Mouse (Mus musculus): ENCODE measurements at regions not wholly inside any gene's neighbourhood (a gene's known extent, or its start where the extent isn't known, plus 50 kb on each side); places are given as distances from the start of the nearest gene placed in this dataset.

- no peak for DNase-seq (ENCODE audit: low spot score)
Measured at GRCm38 (mm10) chr12:16477572-16477971, 133.2 kb downstream of the Lpin1 start.

DNA sequence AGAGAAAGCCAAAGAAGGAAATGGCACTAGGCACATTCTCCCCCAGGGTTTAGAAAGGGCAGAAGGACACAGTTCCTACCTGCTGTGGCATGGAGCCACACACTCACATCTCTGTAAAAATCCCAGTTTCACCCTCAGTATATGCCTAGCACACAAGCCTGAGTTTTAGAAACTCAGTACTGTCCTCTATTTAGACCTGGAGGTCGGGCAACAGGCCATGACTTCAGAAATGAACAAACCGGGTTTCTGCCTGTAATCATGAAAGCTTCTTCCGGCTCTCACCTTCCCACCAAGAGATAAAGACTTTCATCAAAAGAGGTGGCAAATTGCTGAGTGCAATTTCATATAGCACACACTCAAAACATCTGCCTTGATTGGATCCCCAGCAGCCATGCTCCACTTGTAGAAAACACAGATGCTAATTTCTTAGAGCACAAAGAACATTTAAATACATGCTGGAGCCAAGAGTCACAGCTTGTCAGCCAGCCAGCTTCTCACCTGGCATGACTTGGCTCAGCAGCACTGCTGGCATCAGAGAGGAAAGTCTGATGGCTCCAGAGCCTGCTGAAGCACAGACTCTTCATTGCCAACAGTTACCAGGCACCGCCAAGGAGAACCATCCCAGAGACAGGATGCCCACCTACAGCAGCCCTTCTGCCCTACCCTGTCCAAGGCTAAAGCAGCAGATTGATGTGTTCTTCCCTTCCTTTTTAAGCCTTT, 136.2 kb downstream of the Lpin1 start:
- no peak for DNase-seq (ENCODE audit: low spot score)

DNA sequence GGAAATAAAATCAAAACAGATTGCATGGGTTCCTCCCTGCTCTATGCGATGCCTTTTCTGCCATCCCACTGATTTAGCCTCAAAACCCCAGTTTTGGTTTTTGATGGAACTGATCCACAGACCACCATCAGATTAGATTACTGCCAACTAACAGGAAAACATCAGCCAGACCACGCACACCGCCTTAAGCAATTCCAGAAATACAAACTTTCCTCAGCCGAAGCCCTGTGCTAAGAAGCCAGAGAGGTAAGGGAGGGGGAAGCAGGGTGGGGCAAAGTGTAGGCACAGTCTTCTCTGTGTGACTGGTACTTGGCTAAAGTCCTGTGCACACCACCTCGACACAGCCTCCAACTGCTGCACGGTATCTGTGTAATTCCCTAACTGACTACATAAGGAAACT, 153.3 kb downstream of the Lpin1 start:
- DNase-seq (ENCODE audit: low spot score) = no peak

- peak; percentile 27 for DNase-seq (ENCODE audit: low spot score)
Measured at GRCm38 (mm10) chr12:16450771-16451435, 159.9 kb downstream of the Lpin1 start.

DNA sequence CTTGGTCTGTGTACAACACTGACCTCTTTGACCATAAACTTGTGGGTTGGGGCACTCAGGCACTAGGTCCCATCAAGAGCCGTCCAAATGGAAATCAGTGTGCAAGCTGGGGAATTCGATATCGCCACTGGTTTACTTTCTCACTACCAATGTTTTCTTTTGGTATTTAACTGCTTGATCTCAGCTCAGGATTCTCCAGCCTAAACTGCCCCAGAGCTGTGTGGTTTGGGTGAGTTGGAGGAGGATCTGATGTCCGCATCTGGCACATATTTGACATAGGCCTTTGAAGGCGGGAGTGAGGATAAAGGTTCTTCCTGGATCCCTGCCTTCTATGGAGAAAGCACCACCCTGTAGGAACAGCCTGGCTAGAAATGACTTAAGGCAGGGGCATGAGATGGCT, 172.0 kb downstream of the Lpin1 start:
- no peak for DNase-seq (ENCODE audit: low spot score)

DNA sequence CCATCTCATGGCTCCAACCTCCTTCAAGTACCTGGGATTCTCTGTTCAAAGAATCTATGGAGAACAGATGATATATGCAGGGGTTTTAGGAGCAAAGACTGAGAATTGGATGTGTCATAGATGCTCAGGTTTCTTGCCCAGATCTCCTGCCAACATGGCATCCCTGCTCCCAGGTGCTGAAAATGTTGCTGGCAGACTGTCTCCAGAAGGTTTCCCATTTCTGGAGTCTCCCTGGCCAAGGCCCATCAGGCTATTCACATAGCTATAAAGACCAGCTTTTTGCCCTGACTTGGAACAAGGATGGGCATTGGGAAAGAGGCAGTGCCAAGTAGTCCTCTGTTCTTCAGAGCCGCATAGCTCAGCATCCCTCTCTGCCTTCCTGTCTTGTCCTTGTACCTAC, 173.8 kb downstream of the Lpin1 start:
- no peak for DNase-seq (ENCODE audit: low spot score)

DNA sequence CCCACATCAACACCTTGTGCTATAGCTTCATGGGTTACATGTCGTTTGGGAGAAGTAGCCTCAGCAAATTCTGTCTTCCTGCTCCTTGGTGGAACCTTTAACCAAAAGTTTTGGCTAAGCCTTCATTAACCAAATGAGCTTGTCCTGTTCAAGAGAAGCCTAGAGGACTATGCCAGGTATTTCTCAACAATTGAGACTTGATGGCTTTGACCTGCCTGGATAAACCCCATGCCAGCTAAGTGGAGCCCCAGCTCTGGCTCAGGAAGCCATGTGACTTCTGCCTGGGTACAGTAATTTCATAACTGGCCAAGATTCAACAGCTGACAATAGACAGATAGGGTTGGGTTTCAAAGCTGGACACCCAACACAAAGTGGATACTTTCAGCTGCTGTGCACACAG, 174.5 kb downstream of the Lpin1 start:
- DNase-seq (ENCODE audit: low spot score) = no peak

- no peak for DNase-seq (ENCODE audit: low spot score)
Measured at GRCm38 (mm10) chr12:16434739-16435138, 176.0 kb downstream of the Lpin1 start.

DNA sequence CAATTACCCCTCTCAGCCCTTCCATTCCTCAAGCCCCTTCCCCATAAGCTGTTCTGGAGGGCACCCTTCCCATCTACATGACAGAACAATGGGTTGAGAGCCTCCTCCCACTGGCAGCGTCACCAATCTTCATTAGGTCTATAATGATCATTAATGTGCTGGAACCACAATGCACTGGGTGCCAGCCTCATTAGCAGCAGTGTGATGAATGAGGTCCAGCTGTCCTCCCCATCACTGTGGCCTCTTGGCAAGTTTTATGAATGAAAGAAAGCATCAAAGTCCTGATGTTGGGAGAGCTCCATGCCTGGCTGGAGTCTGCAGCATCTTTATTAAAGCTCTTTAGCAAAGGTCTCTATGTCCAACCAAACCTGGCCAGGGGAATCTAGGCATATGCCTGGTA, 176.5 kb downstream of the Lpin1 start:
- DNase-seq (ENCODE audit: low spot score) = peak; percentile 62

- no peak for DNase-seq (ENCODE audit: low spot score)
Measured at GRCm38 (mm10) chr12:16425980-16426379, 184.8 kb downstream of the Lpin1 start.

DNA sequence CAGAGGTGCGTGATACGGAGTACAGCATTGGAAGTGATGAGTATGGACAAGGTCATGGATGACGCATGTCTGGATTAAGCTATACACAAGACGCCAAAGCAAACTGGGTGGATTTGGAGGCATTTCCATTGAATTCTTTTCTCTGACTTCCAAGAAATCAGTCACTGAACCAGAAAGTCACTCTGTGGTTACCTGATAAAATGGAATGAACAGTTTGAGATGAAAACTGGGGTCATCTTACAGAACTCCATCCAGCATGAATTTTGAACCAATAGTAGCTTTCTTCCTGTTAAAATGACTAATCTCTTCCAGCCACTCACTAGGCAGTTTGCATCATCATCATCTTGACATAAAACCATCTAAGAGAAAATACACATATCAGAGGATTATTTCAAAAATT, 186.2 kb downstream of the Lpin1 start:
- DNase-seq (ENCODE audit: low spot score) = no peak

GRCm38 (mm10) chr12:16395720-16396119, 215.0 kb downstream of the Lpin1 start:
- DNase-seq (ENCODE audit: low spot score) = no peak

DNA sequence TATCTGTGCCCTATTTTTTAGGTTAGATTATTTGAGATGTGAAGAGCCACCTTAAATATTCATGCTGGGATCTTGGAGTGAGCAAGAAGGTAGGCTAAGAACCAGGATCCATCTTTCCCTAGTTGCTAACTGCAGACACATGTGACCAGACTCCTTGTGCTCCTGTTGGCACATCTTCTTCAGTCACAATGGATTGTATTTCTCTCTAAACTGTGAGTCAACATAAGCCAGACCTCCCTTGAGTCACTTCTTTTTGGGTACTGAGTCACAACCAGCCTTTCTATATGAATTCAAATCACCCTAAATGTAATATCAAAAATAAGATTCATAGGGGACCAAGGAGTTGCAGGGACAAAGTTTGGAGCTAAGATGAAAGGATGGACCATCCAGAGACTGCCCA, 217.9 kb downstream of the Lpin1 start:
- DNase-seq (ENCODE audit: low spot score) = no peak

GRCm38 (mm10) chr12:16391630-16392269, 219.0 kb downstream of the Lpin1 start:
- no peak for DNase-seq (ENCODE audit: low spot score)

DNA sequence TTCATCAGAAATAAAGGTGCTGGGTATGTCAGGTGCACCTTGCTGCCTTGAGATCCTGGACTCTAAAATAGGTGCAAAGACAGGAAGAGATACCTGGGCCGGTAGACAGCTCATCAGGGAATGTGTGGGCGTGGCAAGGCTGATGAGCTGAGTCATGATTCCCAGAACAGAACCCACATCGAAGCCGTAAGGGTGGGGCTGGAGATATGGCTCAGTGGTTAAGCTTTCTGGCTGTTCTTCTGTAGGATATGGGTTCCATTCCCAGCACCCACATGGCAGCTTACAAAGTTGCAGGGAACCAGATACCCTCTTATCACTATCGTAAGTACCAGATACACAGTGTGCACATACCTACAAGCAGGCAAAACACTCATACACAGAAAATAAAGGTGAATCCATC, 219.6 kb downstream of the Lpin1 start:
- no peak for DNase-seq (ENCODE audit: low spot score)

DNA sequence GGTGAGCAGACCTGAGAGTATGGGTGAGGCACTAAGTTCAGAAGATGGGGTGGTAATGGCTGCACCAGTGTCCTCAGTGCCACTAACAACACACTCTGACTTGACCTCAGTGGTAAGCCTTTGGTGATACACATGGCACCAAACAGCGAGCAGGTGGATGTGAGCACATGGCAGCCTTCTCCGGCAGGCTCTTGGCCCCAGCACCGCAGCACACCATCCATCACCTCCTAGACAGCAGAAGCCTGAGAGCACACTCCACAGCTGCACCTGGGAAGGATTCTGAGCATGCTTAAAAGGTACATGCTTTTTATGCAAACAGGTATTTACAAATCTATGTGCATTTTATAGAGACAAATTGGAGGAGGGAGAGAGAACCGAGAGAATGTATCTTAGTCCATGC, 223.7 kb downstream of the Lpin1 start:
- DNase-seq (ENCODE audit: low spot score) = no peak

DNA sequence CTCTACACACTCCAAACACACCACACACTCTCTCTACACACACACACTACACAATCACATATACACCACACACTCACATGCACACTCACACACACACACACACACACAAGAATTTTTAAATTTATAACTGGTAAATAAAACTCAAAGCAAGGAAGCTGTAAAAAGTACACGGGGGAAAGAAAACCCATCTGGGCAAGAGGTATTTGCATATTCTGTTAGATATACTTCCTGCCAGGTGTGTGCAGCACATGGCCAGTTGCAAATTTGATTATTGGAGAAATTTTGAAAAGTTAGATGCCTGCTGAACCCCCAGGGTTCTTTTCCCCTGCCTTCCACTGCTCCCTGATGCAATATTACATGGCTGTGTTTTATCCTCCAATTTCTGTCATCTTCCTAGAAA, 226.4 kb downstream of the Lpin1 start:
- DNase-seq (ENCODE audit: low spot score) = no peak

DNA sequence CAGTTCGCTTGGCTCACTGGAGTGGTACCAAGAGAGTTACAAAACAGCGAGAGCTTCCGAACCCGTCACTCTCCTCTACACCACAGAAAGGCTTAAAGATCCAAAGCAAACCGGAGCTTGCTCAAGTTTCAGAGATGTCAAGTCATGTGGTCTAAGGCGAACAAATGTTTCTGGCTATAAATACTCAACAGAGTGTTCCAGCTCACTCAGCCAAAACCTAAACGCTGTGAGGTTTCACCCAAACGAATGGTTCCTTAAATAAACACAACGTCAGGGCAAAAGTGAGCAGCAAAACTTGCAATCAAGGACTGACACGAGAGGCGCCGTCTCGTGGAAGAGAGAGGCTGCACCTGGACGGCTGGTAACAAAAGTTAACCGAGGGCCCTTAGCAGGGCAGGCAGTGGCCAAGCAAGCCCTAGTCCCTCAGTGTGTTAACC, 227.2 kb downstream of the Lpin1 start:
- DNase-seq (ENCODE audit: low spot score) = no peak

DNA sequence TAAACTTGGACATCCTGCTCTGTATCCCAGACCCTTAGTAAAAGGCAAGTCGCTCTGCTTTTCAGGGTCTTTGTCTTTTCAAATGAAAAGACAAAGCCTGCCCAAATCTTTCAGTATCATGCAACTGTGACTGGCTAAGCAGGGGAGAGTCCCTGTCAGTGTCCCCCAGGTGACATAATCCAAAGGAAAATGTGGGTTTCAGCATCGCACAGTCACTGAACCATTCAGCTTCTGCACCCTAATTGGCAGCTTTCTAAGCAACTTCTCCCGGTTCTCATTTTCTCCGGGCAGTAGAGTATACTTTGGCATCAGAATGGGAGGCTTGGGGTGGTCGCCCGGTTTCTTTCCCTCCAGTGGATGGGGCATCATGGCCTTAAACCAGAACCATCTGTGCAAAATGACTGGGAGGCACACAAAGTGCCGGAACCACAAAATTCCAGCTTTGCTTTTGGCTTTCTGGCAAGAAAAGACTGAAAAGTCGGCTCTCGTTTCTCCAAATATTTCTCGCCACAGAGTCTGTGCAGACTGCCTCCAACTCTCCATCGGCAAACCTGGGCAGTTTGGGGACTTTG, 228.3 kb downstream of the Lpin1 start:
- no peak for DNase-seq (ENCODE audit: low spot score)

- no peak for DNase-seq (ENCODE audit: low spot score)
Measured at GRCm38 (mm10) chr12:16381026-16381425, 229.7 kb downstream of the Lpin1 start.

DNA sequence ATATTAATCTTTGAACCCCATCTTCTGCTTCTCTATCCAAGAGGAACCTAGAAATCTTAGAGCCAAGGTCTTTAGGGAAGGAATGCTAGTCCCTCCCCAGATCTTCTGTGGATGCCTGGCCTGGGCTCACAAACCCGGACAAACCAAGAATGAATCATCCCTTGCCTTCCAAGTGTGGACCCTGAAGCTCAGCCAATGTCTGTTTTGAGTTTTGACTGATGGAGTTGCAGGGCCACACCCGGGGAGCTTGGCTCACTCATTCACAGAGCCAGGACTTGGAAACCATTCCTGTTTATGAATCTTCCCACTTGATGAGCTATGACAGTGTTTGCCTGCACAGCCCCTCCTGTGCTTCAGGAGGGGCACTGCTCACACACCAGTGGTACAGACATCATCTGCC, 230.4 kb downstream of the Lpin1 start:
- no peak for DNase-seq (ENCODE audit: low spot score)

DNA sequence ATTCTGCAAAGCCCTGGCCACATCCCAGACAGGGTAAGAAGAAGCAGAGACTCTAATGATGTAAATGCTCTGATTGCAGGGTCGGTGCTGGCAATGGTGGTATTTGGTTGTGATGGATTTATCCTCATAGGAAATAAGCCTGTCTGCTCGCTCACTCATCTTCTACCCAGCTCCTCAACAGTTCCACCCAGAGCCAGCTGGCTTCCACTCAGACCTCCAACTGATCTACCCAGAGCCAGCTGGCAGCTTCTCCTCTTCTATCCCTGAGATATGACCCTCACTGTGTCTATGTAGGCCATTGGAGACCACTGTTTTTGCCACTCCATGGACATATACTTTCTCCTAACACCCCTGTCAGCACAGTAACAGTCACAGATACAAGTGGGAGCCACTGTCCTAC, 231.4 kb downstream of the Lpin1 start:
- DNase-seq (ENCODE audit: low spot score) = no peak

GRCm38 (mm10) chr12:16378501-16378900, 232.3 kb downstream of the Lpin1 start:
- no peak for DNase-seq (ENCODE audit: low spot score)

All from retina, embryonic 14.5 days (tissue).